Mouse (Mus musculus) urinary bladder, postnatal 25 days (tissue): ENCODE data around the gene Hes3.

Experiments used
- DNase-seq: peaks from one replicate; pipeline ENCODE4 v3.0.0; 2022; ENCODE audit warnings: low spot score

Hes3 gene

DNA sequence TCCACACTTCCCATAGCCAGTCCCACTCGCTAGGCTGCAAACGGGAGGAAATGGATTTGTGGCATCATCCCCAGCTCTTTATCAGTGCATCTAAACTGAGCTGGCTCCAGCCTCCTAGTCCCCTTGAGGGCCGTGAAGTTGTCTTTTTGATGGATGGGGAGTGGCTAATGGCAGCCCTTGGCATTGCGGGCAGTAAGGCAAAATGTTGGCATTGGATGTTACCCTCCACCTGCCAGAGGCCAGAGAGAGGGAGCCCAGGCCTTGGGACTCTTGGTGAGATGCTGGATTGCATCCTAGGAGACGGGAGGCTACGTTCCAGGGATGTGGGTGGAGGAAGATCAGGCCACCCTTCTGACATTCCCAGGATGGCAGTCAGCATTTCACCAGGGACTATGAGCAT is 14.5 kb upstream of the Hes3 start:
- DNase-seq, result no peak

DNA sequence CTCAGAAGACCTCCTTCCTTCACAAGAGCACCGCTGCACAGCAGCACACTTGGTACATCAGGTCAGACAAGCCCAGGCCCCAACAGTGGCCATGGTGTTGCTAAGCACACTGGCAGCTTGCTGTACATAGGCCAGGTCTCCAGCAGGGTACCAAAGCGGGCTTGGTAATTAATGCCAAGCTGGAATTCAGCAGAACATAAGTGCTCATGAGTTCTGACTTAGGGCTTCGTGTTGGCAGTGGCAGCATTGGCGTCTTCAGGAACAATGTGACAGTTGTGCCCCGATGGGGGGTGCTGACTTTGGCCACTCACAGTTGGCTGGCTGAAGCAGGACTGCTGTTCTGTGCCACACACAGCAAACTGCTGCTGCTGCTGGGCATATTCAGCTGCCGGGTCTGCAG is 13.2 kb upstream of the Hes3 start:
- DNase-seq, result no peak

DNA sequence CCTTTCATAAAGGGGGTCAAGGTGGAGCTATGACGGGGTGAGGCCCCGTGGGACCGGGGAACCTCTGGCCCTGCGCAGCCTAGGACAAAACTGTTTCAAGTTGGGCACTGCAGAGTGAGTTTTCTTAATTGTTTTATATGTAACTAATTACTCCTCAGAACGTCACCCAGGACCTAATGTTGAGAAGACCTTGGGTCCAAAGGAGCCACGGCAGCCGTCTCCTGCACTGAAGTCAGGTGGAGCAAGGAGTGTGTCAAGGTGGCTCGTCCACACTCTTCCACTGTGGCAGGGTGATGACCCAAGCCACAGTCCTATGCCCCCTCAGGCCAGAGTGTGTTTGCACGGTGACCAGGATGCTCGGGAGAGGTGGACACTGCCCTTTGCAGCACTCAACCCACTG is 11.7 kb upstream of the Hes3 start:
- DNase-seq, result no peak

DNA sequence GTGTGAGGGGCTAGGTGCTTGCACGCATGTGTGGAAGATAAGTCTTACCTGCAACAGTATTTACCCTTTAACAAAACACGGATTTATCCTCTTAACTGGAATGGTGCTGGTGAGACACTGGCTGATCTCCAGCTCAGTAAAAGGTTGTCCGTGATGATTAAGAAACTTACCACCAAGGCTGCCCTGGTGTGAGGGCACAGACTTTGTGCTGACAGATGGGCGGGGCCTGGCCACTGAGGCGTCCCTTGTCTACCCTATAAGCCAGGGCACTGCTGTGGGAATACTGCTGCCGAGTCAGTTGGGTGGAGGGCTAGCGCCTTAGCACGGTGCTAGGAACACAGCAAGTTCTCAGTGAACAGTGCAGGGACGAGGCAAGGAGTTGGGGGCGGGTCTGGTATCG is 10.6 kb upstream of the Hes3 start:
- no peak for DNase-seq

DNA sequence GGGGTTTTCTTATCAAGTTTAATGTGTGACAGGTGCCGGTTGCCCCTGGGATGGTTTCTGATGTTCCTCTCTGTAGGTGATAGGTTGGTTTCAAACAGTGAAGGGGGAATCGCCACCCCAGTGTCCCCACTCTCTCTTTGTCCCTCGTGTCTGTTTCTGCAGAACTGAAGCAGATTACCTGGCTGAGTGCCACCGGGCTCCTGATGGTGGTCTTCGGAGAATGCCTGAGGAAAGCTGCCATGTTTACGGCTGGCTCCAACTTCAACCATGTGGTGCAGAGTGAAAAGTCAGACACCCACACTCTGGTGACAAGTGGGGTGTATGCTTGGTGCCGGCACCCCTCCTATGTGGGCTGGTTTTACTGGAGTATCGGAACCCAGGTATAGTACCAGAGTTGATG is 8.9 kb upstream of the Hes3 start:
- DNase-seq, result no peak

DNA sequence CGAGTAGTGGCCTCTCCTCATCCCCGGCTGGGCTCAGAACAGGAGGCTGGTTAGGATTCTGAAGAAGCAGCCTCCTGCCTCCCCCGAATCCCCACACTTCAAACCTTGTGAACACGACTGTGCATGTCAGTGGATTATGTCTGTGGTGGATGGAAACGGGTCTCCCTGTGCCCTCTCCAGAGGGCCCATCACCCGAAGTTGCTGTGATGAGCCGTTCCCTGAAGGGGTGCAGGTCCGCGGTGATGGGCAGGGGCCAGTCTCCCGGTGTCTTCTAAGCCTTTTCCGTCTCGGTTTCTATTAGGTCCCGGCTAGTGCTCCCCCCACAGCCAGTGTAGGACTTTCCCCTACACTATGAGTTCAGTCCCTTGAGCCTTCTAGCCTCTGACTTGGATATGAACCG is 7.4 kb upstream of the Hes3 start:
- DNase-seq, result no peak

DNA sequence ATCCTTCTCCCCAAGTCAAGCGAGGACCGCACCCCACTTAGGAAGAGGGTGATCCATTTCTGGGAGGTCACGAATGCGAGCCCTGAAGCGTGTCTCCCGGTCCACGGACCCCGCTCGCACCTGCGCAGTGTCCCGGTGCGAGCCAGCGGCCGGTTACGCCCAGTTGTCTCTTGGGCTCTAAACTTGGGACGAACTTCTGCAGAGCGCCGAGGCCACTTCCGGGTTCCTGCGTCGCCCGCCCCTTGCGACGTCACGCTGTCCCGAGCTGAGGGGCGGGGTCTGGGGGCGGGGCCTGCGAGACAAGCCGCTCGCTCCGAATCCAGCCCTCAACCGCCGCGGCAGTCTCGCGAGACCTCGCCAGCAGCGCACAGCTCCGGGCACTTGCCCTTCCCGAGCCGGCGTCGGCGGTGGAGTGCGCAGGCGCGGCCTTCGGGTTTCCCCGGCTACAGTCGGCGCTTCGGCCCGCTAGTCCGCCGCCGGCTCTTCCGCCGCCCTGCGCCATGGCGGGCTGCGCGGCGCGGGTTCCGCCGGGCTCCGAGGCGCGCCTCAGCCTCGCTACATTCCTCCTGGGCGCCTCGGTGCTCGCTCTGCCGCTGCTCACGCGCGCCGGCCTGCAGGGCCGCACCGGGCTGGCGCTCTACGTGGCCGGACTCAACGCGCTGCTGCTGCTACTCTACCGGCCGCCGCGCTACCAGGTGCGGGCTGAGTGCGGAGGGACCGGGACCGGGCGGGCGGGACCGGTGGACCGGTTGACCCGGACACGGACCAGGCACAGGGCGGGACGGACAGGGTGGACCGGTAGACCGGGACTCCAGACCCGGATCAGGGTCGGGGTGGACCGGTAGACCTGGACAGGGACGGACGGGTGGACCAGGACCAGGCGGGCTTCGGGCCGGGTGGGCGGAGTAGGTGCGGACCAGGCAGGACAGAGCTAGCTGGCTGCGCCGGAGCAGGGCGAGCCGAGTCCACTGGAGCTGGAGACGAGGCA is 5.7 kb upstream of the Hes3 start, which contains the start of gene Icmt:
Gene Icmt, plus strand, starts transcription at position 354 of the 988 bp plus-strand sequence.
- peak; percentile 100 for DNase-seq

DNA sequence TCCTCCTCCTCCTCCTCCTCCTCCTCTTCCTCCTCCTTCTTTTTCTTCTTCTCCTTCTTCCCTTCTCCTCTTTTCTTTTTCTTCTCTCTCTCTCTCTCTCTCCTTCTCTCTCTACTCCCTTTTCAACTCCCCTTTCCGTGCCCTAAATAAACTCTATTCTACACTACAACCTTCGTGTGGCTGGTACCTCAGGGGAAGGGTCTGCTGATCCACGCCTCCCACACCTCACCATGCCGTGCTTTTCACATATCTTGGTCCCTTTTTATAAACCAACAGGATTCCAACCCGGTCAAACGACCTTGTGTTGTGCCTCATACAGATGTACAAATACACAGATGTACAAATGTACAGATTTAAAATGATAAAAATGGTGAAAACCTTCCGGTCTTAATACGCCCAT is 4.9 kb upstream of the Hes3 start:
- DNase-seq, result no peak

DNA sequence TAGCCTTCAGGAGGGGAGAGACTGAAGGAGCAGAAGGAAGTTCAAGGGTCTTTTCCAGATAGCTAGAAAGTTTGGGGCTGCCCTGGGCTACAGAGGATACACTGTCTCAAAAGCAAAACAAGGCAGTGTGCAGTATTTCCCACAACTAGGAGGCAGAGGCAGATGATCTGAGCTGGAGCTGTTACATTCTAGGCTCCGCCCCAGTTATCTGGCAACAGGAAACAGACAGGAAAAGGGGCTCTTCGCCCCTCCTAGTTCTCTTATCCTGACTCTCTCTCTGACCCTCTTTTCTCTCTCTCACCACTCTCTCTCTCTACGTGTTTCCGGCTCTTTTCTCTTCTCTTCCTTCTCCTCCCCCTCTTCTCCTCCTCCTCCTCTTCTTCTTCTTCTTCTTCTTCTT is 4.5 kb upstream of the Hes3 start:
- no peak for DNase-seq

DNA sequence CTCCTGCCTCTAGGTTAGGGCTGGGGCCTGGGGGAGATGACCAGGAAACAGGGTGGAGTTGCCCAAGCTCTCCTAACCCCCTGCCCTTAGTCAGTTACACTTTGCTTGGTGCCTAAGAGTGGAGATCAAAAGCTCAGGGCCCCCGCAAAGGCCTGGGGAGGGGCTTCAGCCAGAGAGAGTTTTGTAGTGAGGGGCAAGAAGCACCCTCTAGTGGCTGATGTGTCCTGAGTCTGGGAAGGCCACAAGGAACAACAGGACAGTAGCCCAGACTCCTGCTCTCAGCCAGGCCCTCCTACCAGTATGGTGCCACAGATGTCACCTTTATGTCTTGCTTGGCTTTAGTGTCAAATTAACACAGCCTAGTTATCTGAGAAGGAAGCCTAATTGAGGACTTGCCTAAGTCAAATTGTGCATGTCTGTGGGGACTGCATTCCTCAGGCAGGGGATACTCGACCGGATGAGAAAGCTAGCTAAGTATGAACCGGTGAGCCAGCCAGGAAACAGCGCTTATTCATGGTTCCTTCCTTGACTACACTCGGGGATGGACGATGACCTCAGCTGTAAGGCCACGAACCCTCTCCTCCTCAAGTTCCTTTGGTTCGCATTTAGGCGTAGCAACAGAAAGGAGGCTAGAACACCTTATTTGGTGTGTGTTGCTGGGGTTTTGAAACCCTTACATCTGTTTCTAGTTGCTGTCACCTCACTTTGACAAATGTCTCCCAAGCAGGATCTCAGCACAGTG is 2.9 kb upstream of the Hes3 start:
- DNase-seq, result no peak

DNA sequence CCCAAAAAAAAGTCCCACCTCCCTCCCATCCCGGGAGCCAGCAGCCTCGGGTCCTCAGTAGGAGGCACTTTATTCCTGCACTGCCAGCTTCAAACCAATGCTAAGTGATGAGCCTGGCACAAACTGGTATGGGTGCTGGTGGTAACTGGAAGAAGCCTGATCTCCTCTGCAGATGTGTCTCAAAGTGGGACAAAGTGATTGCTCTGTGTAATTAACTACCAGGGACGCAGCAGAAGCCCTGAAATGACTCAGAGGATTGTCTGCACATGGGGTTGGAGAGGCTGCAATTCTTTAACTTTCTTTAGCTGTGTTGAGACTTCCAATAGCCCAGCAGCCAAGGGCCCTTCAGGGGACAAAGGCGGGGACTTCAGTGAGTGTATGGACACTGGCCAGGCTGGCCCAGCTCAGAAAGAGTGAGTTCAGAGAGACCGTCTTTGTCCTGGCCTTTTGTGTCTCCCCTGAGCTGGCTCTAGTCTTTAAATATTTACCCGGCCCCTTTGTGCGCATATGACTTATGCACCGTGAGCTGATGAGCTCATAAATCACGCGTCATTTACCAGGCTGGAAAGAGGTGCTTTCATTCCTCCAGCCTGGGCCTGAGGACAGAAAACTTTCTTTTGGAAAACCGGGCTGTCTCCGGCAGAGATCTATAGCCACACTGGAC is 772 bp upstream of the Hes3 start:
- DNase-seq, result no peak

DNA sequence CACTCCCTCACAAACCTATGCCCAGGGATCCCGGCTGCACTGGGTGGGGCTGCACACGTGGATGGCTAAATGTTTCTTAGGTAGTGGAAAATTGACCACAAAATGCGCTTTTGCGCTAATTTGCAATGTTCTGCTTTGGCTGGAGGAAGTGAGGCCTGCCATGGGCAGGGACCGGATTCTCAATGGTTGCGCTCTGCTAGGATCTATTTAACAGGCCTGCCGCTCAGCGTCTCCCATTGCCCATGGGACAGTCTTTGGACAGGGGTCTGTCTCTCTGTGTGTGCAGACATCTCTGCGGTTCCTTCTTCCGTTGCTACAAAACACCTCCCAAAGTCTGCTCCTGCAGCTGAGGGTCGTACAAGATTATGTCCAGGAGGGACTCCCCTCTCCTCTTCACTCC is 471 bp downstream of the Hes3 start:
- DNase-seq, result no peak

DNA sequence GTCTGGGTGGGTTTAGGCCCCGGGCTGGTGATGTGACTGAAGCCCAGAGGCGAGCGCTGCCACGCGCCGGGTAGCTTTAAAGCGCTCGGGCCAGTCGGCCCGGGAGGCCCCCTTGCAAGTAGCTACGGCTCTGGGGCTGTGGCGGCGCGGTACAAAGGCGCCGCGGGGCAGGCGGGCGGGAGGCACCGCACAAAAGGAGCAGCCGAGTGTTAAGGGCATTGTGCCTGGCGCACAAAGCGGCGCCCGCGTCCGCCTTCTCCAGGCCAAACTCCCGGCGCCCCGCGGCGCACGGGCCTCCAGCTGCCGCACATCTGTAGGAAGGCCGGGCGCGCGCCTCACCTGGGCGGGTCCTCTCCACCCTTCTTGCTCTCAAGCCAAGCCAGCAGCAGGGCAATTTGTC is 1.1 kb downstream of the Hes3 start:
- DNase-seq, result no peak

DNA sequence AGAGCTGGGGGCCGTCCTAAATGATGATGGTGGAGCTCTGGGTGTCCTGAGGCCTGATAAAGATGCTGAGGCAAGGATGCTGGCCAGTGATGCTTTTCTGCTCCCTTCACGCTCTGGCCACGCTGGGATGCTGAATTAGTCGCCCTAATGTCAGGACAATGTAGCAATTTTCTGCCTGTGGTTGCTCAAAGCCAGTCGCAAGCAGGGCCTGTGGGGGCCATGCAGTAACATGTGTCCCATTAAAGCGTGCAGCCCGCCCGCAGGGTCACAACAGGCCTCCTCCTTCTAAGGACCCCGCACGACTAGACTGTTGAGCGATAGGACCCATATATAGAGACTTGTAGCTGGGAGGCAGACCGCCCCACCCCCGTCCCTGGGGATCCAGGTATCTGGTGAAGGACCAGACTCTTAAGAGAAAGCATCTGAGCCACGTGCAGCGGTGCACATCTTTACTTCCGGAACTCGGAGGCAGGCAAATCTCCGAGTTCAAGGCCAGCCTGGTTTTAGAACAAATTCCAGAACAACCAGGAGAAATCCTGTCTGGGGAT is 3.0 kb downstream of the Hes3 start:
- DNase-seq, result no peak

DNA sequence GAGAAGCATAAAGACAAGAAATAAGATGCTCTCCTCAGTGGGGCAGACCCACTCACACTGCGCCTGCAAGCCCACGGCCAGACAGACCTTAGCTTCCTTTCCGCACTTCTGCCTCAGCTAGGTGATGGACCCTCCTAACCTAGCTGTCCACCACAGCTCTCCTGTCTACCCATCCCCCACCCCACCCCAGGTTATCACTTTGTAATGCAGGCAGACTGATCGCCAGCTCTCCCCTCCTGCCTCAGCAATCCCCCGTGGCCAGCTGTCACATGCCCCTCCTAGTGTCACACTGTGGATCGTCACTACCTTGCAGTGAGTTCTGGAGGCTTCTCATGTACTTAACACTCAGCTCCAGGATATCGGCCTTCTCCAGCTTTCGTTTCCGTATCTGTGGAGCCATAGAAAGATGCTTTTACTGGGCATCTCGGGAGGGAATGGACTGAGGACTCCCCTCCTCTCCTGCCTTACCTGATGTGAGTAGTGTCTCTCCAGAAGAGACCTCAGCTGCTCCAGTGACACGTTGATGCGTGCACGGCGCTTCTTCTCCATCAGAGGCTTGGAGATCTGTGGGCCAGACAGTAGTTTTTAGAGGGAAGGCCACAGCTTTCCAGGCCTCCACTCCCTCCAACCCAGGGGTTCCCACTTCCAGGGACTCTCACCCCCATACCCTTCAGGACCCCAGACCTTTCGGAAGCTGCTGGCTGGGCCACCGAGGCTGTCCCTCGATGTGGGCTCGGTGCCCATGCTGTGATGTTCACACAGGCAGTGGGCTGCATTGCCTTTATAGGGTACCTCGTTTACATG is 3.9 kb downstream of the Hes3 start:
- no peak for DNase-seq

DNA sequence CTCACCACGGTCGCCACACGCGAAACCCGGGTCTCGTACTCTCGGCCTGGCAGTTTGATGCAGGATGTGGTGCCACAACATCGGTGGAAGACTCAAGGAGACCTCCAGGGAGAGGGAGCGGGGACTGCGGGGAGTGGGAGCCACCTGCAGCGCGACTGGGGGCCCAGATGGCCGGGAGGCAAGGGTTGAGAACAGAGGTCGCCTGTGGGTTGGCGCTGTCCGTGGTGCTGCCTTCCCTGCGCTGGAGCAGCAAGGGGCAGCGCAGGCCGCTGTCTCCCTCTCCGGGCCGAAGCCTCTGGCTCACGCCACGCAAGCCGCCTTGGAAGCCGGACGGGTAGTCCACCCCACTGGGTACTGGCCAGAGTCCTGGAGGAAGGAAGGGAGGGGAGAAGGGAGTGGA is 4.6 kb downstream of the Hes3 start:
- DNase-seq, result peak; percentile 64

DNA sequence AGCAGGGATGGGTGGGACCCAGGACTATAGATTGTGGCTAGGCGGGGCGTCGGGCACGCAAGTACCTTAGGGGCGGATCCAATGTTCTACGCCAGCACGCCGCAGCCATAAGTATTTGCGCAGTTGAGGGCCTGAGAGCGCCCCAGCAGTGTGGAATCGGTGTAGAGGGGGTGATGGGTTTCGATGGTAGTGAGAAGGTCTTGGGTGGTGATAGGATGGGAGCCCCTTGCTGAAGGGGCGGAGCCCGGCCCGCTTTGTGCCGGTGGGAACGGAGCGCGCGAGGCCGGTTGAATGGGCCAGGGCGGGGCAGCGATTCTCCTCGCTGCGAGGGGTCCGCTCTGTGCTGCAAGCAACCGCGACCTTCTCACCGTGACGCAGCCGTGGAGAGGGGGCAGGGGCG is 5.3 kb downstream of the Hes3 start:
- DNase-seq, result no peak

DNA sequence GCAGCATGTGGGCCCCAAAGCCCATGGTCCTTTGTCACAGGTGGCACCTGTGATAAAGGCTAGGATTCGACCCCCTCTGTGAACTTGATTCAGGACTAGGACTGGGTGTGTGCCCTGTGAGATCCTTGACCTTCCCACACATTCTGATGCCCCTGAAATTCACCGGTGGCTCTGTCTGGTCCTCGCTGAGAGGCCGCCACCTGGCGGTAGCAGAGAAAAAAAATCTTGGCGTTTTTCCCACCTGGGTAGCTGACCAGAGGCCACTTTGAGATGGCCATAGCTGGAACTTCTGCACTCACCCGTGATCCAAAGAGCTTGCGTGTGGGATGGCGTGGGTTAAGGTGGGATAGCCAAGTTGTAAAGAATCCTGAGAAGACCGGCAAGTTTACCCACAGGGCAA is 6.0 kb downstream of the Hes3 start:
- DNase-seq, result peak; percentile 56

DNA sequence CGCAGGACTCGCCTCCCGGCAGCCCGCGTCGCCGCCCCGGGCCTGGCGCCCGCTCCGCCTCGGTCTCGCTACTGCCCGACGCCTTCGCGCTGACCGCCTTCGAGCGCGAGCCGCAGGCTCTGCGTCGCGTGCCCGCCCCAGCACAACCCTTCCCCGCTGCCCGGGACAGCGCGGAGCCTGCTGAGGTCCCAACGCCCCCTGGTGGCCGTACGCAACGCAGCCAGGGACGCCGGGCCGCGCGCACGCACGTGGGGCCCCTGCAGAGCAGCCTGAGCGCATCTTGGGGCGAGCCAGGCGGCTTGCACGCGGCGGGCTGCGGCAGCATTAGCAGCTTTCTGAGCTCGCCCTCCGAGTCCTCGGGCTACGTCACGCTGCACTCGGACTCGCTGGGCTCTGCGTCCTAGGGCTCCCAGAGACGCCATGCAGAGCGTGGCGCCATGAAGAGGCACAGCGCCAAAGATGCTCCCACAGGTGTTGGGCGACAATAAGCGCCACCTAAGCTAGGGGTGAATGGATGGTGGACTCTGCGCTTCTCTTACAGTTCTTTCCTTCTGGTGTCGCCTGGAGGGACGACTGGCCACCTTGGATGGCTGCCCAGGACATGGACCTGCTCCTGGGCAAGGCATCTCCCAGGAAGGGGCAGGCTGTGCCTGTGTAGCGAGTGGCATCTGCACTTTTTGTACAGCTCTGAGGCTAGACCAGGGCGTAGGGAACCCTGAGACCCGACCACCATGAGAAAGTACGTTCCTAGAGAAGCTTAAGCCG is 8.1 kb downstream of the Hes3 start:
- peak; percentile 79 for DNase-seq

DNA sequence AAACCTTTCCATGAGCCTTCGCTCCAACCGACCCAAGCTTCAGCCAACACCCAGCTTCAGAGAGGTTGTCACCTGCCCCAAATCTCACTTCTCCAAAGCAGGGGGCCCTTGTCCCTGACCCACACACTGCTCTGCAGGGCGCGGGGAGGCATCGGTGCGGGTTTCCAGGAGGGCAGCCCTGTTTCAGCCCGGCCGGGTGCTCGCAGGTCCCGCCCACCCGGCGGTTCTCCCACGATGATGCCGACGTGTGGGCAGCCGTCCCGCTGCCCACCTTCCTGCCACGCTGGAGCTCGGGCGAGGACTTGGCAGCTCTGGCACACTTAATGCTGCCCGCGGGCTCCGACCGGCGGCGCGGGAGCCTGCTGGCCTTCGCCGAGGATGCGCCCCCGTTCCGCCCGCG is 8.7 kb downstream of the Hes3 start:
- no peak for DNase-seq

DNA sequence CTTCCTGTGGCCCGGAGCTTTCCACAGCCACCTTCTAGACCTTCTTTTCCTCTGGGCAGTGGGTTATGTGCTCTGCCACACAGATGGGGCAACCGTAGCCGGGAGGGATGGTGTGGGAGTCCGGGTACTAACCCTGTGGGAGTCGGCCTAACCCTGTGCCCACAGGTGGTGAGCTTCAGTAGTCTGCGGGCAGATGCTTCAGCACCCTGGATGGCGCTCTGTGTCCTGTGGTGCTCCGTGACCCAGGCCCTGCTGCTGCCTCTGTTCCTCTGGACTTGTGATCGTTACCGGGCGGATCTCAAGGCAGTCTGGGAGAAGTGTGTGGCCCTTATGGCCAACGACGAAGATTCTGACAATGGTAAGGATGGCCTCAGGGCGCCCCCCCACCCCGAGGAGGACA is 9.9 kb downstream of the Hes3 start:
- no peak for DNase-seq
